Mouse (Mus musculus) cerebellum, adult 8-10 months (tissue): ENCODE data around the gene Rnd2.
"Not testable (repeated sequence)": the region's sequence is repeated elsewhere in the genome, so short reads cannot be mapped to it uniquely, and the experiment has no call there.

Experiments used
- DNase-seq: peaks from one replicate; pipeline ENCODE4 v3.0.0; 2022

Rnd2 gene

DNA sequence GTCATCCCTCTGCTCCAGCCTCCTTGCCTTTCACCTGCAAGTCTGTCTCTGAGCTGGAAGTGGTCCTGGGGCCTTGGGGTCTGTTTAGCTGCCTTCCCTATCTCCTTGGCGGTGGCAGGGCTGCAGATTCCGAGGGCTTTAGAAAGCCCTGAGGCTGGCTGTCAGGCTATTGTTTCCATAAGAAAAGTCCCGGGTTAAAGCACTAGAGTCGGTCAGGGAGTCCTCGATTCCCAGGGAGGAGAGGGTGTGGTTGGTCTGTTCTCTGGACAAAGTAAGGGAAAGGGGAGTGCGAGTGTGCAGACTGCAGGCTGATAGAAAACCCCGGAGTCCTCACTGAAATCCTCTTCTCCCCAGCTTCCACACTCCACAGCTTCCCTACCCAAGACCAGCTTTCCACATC is 5.4 kb downstream of the Rnd2 start:
- no peak for DNase-seq

DNA sequence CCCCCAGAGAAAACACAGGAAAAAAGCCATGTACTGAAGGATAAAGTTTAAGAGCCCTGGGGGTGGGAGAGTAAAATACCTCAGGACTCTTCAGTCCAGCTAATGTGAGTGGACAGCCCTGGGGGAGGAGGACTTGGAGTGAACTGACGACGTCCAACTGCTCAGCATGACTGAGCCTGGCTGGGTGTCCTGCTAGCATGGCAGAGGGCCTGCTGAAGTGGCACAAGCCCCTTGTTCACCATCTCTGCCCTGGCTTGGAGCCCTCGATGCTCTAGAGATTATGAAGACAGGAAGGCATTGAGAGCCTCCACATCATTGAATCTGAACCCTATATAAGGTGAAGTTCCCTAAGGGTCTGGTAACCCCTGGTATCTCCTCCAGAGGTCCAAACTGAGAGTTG is 7.1 kb downstream of the Rnd2 start:
- no peak for DNase-seq

DNA sequence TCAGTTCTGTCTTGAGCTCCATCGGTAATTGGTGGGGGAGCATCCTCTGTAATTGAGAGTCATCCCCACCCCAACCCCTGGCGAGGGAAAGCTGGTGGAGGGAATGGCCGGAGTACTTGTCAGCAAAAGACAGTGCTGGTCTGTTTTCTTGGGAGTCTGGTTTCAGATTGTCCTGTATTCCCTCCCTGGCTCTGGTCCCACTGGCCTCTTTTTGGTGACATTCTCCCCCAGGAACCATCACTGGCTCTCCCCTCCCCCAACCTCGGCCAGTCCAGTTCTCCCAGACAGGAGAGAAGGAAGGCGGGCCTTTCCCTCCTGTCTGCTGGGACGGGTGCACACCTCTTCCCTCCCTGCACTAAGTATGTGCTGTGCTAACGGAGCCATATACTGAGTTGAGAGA is 7.5 kb downstream of the Rnd2 start:
- DNase-seq, result no peak

DNA sequence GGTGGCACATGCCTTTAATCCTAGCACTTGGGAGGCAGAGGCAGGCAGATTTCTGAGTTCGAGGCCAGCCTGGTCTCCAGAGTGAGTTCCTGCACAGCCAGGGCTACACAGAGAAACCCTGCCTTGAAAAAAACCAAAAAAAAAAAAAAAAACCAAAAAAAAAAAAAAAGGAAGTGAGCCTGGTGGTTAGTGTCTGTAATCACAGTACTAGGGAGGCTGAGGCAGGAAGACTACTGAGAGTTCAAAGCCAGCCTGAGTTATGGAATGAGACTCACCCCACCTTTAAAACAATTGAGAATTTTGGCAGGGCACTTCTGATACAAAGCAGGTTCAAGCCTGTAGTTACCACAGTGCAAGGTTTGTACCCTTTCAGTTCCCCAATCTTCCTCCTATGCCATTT is 8.9 kb downstream of the Rnd2 start:
- not testable (repeated sequence) for DNase-seq

DNA sequence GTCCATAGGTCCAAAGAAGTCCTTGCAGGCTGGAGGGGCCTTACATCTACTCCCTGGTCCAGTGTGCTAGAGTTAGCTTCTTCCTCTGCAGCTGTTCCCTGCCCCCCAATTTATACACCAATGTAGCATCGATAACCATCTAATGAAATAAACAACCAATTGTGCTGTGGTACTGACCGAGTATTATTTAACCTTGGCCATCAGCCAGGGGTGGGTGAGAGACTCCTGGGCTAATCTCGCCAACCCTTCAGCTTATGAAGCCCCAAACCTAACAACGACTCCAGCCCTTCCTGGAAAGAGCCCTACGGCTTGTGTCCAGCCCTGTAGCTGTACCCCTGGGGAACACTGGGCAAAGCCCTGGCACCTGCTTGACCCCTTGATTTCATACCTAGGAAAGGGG is 9.5 kb downstream of the Rnd2 start:
- DNase-seq, result no peak

DNA sequence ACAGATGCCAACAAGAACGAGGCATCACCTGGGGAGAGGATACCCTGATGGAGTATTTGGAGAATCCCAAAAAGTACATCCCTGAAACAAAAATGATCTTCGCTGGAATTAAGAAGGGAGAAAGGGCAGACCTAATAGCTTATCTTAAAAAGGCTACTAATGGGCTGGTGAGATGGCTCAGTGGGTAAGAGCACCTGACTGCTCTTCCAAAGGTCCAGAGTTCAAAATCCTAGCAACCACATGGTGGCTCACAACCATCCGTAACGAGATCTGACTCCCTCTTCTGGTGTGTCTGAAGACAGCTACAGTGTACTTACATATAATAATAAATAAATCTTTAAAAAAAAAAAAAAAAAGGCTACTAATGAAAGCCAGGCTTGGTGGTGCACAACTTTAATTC is 11.6 kb downstream of the Rnd2 start:
- DNase-seq, result not testable (repeated sequence)

DNA sequence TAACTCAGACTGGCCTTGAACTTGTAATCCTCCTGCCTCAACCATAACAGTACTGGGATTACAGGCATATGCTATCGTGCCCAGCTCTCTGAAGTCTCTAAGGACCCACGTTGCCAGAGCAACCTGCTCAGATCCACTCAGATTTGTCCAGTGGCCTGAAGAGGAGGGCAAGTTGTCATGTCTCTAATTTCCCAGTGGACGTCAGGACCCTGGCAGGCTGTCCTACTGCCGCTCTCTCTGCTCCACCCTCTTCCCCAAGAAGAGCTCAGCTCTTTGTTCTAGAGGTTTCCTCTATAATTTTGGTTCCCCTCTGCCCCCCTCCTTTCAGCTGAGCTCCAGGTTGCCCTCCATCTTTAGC is 12.4 kb downstream of the Rnd2 start:
- no peak for DNase-seq

DNA sequence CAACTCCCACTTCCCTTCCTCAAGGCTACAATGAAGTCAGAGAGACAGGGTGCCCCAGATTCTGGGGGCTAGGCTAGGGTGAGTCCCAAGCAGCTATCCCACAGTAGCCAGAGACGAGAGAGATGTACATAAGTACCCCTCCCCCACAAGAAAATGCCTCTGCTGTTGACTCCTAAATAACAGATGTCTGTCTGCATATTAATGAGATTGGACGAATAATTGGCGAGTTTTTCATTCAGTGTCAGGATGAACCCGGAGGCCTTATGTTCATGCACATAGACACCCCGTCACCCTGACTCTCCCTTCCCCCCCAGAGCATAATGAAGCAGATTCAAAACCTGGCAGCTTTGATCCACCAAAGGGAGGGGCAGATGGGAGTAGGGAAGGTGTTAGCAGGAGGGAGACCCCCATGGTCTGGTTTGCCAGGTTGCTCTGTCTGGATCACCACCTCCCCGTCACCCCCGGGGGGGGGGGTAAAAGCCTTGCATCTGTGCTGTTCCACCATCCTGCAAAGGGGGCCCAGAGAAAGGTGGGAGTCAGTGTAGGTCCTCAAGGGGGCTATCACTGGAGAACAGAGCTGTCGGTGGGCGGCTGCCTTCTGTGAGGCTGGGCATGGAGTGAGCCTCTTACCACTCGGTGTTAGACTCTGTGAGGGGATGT is 12.9 kb downstream of the Rnd2 start:
- DNase-seq, result no peak

DNA sequence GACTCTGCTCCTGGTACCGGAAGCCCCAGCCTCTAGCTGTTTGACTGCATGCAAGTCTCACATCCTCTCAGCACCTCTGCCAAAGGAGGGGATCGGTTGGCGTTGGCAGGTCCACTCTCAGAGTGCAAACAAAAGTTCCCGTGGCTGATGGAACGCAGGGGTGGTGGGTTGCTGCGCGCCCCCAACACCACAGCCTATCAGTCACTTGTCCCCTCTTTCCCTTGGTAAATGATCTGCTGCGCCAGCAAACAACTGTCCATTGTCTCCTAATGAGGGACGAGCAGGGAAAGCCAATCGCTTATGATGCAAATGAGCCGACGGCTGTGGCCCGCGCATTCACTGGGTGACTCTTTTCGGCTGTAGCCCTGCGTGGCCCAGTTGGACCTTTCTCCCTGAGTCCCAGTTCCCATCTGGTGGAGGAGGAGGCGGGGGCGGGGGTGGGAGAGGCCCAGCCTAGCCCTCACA is 14.4 kb downstream of the Rnd2 start:
- DNase-seq, result no peak

DNA sequence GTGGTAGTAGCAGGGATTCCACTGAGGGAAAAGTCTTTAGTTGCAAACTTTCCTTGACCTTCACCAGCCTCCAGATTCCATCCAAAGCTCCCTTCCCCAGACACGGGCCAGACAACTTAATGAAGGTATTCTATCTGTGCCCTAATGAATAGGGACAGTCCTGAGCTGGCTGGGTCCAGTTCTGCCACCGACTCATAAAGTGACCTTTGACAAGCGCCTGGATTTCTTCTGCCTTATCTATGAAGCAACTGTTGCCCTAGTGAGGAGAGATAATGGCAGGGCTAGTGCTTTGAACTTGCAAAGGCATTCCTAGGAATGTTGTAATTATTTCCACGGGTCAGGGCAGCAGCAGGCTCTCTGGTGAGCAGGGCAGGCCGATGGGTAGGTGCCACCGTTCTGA is 16.1 kb downstream of the Rnd2 start:
- no peak for DNase-seq

DNA sequence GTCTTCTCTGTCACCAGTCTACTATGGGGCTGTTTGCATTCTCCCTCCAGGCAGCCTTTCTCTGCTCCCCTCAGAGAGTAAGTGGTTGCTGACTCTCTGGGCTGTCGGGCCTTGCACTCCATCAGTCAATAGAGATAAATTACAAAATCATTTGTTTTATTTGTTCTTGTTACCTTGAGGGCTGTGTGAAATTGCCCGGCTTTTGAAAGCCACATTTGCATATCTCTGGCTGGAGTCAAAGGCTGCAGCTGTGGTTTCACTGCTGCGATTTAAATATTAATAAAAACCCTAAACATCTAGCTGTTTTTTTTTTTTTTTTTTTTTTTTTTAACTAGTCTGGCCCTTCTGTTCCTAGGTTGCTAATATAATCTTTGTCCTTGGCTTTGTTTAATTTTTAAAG is 19.0 kb downstream of the Rnd2 start:
- DNase-seq, result no peak

DNA sequence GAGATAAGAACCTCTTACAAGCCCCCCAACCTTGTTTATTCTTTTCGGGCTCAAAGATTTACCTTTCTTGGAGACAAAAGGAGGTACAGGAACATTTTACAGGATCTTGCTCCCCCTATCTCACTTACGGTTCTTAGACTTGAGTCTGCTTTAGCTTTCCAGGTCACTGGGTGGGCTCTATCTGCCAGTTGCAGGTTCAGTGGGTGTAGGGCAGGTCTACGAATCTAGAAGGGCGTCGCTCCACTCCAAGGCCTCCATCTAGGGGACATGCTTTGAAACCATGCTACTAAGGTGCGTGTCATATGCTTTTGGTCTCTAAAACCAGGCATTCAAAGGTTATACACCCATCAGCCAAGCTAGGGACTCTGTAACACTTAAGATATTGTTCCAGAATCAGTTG is 19.4 kb downstream of the Rnd2 start:
- DNase-seq, result no peak

DNA sequence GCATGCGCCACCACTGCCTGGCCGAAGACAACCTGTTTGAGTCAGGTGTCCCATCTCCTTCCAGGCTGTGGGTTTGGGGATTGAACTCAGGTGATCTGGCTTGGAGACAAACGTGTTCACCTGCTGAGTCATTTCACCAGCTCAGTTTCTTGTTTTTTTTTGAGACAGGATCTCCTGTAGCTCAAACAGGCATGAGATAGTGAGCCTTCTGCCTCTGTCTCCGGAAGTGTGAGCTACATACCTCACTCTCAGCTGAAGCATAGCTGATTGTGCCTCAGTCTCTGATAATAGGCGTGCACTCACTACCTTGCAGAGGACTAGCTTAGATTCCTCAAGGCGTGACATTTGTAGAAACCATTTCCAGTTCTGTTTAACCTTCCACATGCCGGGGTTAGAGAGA is 20.0 kb downstream of the Rnd2 start:
- DNase-seq, result no peak

DNA sequence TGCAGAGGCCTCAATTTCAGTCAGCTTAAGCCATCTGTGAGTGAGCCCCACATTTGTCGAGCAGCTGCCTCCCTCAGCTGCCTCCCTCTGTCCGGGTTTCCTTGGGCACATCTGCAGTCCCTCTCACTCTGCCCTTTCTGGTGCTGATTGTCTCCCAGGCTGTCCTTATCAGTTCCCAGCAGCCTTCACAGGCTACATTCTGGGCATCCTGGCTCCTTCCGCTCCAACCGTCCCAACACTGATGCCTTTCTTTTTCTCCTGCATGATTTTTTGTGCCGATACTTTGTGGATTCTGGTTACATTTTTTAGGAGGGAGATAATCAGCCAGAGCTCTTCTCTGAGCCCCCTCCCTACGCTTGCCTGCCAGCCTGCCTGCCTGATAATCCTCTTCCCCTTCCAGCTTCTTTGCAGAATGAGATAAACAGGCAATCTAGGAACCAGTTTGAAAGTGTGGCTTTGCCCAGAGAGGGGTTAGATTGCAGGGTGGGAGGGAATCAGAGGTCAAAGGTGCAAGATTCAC is 20.8 kb downstream of the Rnd2 start:
- DNase-seq, result no peak

DNA sequence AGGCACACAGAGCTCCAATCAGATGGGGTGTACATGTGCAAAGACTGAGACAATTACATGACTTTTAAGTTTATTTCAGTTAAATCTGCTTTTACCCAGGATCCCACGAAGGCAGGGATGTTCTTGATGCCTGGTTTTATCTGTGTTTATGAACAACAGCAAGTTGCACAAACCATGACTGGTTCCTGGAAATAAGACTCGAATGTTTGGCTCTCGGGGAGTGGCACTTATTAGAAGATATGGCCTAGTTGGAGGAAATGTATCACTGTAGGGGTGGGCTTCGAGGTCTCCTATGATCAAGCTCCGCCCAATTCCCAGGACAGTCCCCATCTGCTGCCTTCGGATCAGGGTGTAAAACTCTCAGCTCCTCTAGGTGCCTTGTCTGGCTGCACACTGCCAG is 21.3 kb downstream of the Rnd2 start:
- no peak for DNase-seq

DNA sequence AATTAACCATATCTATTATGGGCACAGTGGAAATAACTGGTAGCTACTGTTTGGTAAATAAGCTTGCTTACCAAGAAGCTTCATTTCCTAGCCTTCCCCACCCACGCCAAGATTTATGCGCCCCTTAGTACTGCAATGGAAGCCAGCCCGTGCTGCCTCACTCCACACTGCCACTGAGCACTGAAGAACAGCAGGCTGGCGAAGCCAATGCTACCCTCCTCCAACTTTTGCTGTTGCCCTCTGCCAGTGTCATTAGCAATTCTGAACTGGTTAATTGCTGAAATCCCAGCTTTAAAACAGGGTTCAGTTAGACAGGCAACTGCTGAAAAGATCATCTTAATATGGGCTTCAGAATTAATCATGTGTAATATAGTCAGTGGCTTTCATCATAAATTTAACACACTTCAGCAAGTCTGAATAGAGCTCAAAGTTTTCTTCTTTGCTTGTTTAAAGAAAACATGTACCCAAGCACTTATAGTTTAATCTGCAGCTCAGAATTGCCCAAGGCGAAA is 41.5 kb downstream of the Rnd2 start:
- DNase-seq, result no peak

DNA sequence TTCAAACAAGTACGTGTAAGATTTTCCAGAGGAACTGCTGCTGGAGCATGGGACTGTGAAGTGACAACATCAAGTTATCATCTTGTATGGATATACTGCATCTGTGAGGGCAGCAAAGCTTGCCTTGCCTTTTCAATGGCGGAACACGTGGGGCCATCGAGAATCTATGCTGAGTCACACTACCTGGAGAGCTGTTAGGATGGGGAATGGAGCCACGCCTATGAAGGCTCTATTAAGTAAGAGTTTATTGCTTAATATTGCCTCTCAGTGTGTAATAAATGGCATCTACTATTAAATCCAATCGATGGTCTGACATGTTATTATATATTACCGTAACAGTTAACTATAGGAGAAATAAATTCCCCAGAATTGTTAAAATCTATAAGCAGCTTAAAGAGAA is 42.3 kb downstream of the Rnd2 start:
- DNase-seq, result no peak

DNA sequence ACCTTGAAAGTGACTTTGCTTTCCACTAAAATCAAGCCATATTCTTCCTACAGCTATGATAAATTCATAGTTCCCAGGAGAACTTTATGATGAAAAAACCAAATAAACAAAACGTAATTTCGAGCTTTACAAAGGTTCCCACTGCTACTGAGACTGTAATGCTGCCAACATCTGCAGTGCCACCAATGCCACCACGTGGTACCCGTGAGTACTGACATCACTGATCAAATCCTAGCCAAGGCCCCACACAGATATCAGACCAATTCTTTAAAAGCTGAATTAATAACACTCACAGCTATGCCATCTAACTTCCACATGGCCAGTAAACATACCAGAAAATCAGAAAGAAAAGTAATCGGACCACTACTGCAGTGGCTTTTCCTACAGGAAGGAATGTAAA is 54.1 kb downstream of the Rnd2 start:
- no peak for DNase-seq

DNA sequence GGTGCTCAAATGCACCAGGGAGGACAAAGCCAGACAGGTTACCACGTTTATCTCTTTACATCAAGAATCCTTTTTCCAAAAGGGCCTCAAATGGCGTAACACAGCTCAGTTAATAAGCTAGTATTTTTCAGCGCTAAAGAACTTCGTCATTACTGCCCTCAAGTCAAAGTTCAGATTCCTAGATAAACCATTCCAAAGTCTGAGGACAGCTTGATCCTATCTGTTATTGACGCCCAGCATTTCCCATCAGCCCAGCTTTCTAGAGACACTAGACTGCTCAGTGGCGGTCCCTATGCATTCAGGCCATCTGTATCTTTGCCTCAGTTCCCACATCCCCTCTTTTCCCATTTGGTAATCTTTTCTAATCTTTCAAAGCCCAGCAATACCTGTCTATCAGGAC is 54.6 kb downstream of the Rnd2 start:
- no peak for DNase-seq
